8 mouse cellular contexts compared by ENCODE assay signal in the genomic region with DNA sequence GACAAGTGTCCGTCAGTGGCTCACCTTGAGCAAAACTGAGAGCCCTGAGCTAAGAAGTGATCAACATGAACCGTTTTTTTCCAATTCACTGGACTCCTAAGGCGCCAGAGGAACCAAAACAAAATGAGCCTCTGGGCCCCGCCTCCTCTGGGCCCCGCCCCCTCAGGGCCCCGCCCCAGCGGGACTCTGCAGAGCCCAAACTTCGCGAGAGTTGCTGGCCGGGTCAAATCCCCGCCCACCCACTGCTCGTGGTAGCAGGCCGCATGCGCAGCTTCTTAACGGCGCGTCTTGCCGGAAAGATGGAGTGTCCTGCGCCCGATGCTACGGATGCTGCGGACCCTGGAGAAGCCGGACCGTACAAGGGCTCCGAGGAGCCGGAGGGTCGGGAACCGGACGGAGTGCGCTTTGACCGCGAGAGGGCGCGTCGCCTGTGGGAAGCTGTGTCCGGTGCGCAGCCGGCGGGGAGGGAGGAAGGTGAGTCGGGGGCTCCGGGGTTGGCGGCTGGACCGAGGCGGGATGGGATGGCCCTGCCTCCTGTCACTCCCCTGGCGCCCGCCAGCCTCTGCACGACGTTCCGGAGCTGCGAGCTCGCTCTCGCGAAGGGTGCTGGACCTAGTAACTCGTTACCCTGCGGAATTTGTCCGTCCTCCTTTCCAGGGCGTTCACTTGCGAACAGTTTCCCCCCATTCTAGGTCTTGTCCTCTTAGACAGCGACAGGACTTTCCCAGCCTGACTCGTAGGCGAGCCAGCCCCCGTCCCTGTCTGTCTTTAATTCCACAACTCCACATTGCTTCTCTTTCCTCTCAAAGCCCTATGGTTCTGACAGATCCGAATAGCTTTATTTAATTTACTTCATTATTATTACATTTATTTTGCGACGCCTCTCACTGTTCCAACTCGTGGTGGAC. TPM values are rescaled to one million over a fixed set of nuclear protein-coding genes. Genes with fewer than 3 reads are reported as not detected.
DNase-seq lines count a peak whose midpoint lies in the region; ATAC-seq lines count a peak whose summit lies in the region.

Gene Zfp346 (plus strand): TSS at position 267 of the 908 bp plus-strand sequence.

- peak; percentile 97 for DNase-seq in Muller cell, postnatal 12 days (ENCODE audit: inconsistent ontology term)
- DNase-seq in cerebellum, adult 9-11 months: peak; percentile 97
- peak; percentile 93 to 97 for DNase-seq in frontal cortex, adult 2 months (ENCODE audit: extremely low spot score in 1 of 2, low spot score in 1 of 2)
- peak; percentile 98 for DNase-seq in hindbrain, embryonic 11.5 days (ENCODE audit: low spot score)
- peak; percentile 93 to 97 for DNase-seq in layer of hippocampus, postnatal 10 days (ENCODE audit: low spot score in 2 of 2)
- peak; percentile 99 for DNase-seq in lung, postnatal 10 days
- DNase-seq in ovary, postnatal 36 days (ENCODE audit: low spot score): peak; percentile 96
- DNase-seq in thymus, postnatal 25 days: peak; percentile 97

- peak within 1 kb of the TSS; percentile 63 for H3K4me3 ChIP-seq in hindbrain, embryonic 11.5 days (ENCODE audit: low read depth, low read length)

- H3K4me2 ChIP-seq in hindbrain, embryonic 11.5 days (replicated peaks; ENCODE audit: low read depth, low read length): peak within 1 kb of the TSS; percentile 75

- peak; percentile 93 for ATAC-seq in hindbrain, embryonic 11.5 days (ENCODE audit: low FRiP score)

- no peaks in the 10 kb centered on the region for H3K9me3 ChIP-seq in hindbrain, embryonic 11.5 days (ENCODE audit: control insufficient read depth, low read length)

- peaks cover 3% of the 10 kb centered on the region; the same call in 1 of the 2 replicates for H3K4me1 ChIP-seq in hindbrain, embryonic 11.5 days (replicated peaks; ENCODE audit: control insufficient read depth, insufficient read depth, low read length)

- H3K27ac ChIP-seq in hindbrain, embryonic 11.5 days (ENCODE audit: low read depth, low read length): peak within 1 kb of the TSS; percentile 77

- peak within 1 kb of the TSS; percentile 73 for H3K9ac ChIP-seq in hindbrain, embryonic 11.5 days (ENCODE audit: low read depth, low read length)

- under 1% methylated on average over 60 of the region's 66 CpGs for WGBS in hindbrain, embryonic 11.5 days

- H3K27me3 ChIP-seq in hindbrain, embryonic 11.5 days (ENCODE audit: control insufficient read depth, insufficient read depth, low read length): no peaks in the 10 kb centered on the region

- H3K36me3 ChIP-seq in hindbrain, embryonic 11.5 days (ENCODE audit: control insufficient read depth, insufficient read depth, low read length): no peaks in the 10 kb centered on the region

RNA-seq across cellular contexts. Expression of gene Zfp346, which starts in this region (rescaled TPM):
- polyA plus RNA-seq in frontal cortex, adult 2 months (2012; rRNA removed): 44.3 and 53.4 TPM in 2 replicates
- polyA plus RNA-seq in hindbrain, embryonic 11.5 days (2014; fragmentation: Nextera tagmentation; extraction: Ambion mirVana): 21.1 and 25.2 TPM in 2 replicates
- 10 to 100 TPM; 50.4 to 50.8 TPM for total RNA-seq in layer of hippocampus, postnatal 10 days (2021)

Comparison
In these comparisons a context has a peak if more than half of its experiments do, and no peak if none do; other contexts are left out.
1. Peak in every context shown above with its lines: DNase-seq, ATAC-seq, H3K4me3 ChIP-seq and H3K27ac ChIP-seq.